In genomic region chr13:37482038-37482437, GRCm38 (mm10) we compare ENCODE assay signal across 8 mouse cellular contexts.
DNase-seq lines count a peak whose midpoint lies in the region; ATAC-seq and TF ChIP-seq lines count a peak whose summit lies in the region.

No protein-coding gene starts in this region.

- H3K9ac ChIP-seq in liver, adult 2 months (ENCODE audit: low read depth, low read length) = no peak overlapping the region

- no peak overlapping the region for H3K4me3 ChIP-seq in liver, adult 2 months (ENCODE audit: insufficient read depth, low read depth, low read length)

- ATAC-seq in megakaryocyte progenitor cell, adult 5-6 weeks (replicated peaks; ENCODE audit: poor library complexity) = peak; percentile 27; the same call in 1 of the 2 replicates
- no peak for ATAC-seq in inflammation-experienced regulatory T-cells, adult 6 months

- H3K36me3 ChIP-seq in liver, adult 2 months (ENCODE audit: control insufficient read depth, insufficient read depth, low read length) = no peaks in the 10 kb centered on the region

- peaks cover 2% of the 10 kb centered on the region; the same call in 1 of the 2 replicates for H3K4me1 ChIP-seq in liver, adult 2 months (ENCODE audit: control insufficient read depth, insufficient read depth, low read length)

- TF ChIP-seq POLR2A in liver, adult 2 months (IDR thresholded peaks at IDR 0.05; ENCODE audit: extremely low read depth, insufficient read depth, low read length) = no peak

- H3K27ac ChIP-seq in liver, adult 2 months (replicated peaks; ENCODE audit: insufficient read depth, low read depth, low read length) = peak overlapping the region; percentile 31; the same call in 1 of the 2 replicates

- DNase-seq in liver, adult 2 months (ENCODE audit: extremely low read depth, low read depth, low spot score) = no peak
- no peak for DNase-seq in liver
- DNase-seq in heart, adult 8-10 months (ENCODE audit: low spot score) = peak; percentile 75
- peak; percentile 75 for DNase-seq in kidney, postnatal 14 days
- DNase-seq in right cerebral cortex, adult 2 months (ENCODE audit: low spot score in 2 of 2) = no peak
- DNase-seq in spleen, postnatal 10 days (ENCODE audit: low spot score in 2 of 2) = no peak

- H3K79me2 ChIP-seq in liver, adult 2 months (ENCODE audit: control insufficient read depth, insufficient read depth, low read length) = no peaks in the 10 kb centered on the region

- no peak for TF ChIP-seq CTCF in liver, adult 2 months (IDR thresholded peaks at IDR 0.05; ENCODE audit: low read depth, low read length)

- no peaks in the 10 kb centered on the region for H3K27me3 ChIP-seq in liver, adult 2 months (ENCODE audit: control insufficient read depth, insufficient read depth, low read length)

- 62% methylated on average over 2 of the region's 2 CpGs for WGBS in liver, adult 2 months

Comparison
In these comparisons a context has a peak if more than half of its experiments do, and no peak if none do; other contexts are left out.
1. DNase-seq: peak in heart, adult 8-10 months (single experiment) and kidney, postnatal 14 days (single experiment); none in liver, adult 2 months (single experiment), liver (single experiment), right cerebral cortex, adult 2 months (0 of 2) and spleen, postnatal 10 days (0 of 2).